Mouse (Mus musculus) E14TG2a.4 (cell line): ENCODE measurements around the gene Ralgps1.

Experiments used
- CTCF ChIP-seq: conservative IDR thresholded peaks from 2 replicates; pipeline ENCODE4 v1.5.1; 2014; ENCODE audit warnings: low read length
- POU5F1 ChIP-seq: IDR thresholded peaks from 2 replicates; pipeline ENCODE4 v1.6.1; 2014; ENCODE audit warnings: low read length, borderline replicate concordance

- no peak for TF ChIP-seq CTCF
- no peak for TF ChIP-seq POU5F1
Measured at GRCm38 (mm10) chr2:33215700-33216509, 155.4 kb downstream of the Ralgps1 start, which contains the start of gene Angptl2.
